Mouse (Mus musculus) cerebellum, adult 8-10 months (tissue): Measurements from ENCODE around the gene Pde5a.

Source experiments
- DNase-seq: peaks from one replicate; pipeline ENCODE4 v3.0.0; 2022

Gene Pde5a

GRCm38 (mm10) chr3:122860573-122861498 is 132.1 kb downstream of the Pde5a start:
- DNase-seq, result no peak

GRCm38 (mm10) chr3:122865092-122865491 is 136.3 kb downstream of the Pde5a start:
- no peak for DNase-seq

- no peak for DNase-seq
Observed at GRCm38 (mm10) chr3:122868270-122868669, 139.5 kb downstream of the Pde5a start.

- DNase-seq, result no peak
Observed at GRCm38 (mm10) chr3:122871596-122871995, 142.8 kb downstream of the Pde5a start.

GRCm38 (mm10) chr3:122876870-122877269 is 148.1 kb downstream of the Pde5a start:
- no peak for DNase-seq

- DNase-seq, result no peak
Observed at GRCm38 (mm10) chr3:122877543-122877942, 148.8 kb downstream of the Pde5a start.

- DNase-seq, result no peak
Observed at GRCm38 (mm10) chr3:122878705-122879315, 150.1 kb downstream of the Pde5a start.

GRCm38 (mm10) chr3:122887505-122888301 is 159.0 kb downstream of the Pde5a start:
- no peak for DNase-seq

GRCm38 (mm10) chr3:122888371-122888819 is 159.6 kb downstream of the Pde5a start:
- DNase-seq, result no peak

- DNase-seq, result no peak
Observed at GRCm38 (mm10) chr3:122894772-122895171, 166.0 kb downstream of the Pde5a start, which contains the start of gene Fabp2. Gene Fabp2 (plus strand): TSS chr3:122895072.

GRCm38 (mm10) chr3:122895189-122895731 is 166.5 kb downstream of the Pde5a start:
- no peak for DNase-seq

GRCm38 (mm10) chr3:122898254-122898653 is 169.5 kb downstream of the Pde5a start:
- no peak for DNase-seq

GRCm38 (mm10) chr3:122903746-122904433 is 175.1 kb downstream of the Pde5a start:
- DNase-seq, result peak; percentile 11

GRCm38 (mm10) chr3:122907841-122908240 is 179.1 kb downstream of the Pde5a start:
- no peak for DNase-seq
